In genomic region chr1:128278563-128278962, GRCm38 (mm10) we compare ENCODE assay signal across 14 mouse cellular contexts. TPM values are rescaled to one million over a fixed set of nuclear protein-coding genes. Genes with fewer than 3 reads are reported as not detected.
"Had no signal": no experiment of that assay in that cellular context is flagged by ENCODE, and none has a peak within 500 bp of the region (broad histone marks: within the 10 kb centered on the region; RNA-seq: fewer than 3 reads in every experiment).

No protein-coding gene starts in this region.

- H3K9me3 ChIP-seq: megakaryocyte, embryonic 14.5 days; midbrain, embryonic 12.5 days; midbrain, embryonic 15.5 days had no signal

- DNase-seq: lung, adult 18-20 months; lung, embryonic 14.5 days; lung, postnatal 10 days; right cerebral cortex, postnatal 14 days; spleen, adult 18-20 months; thymus, adult 18-20 months; thymus, postnatal 14 days; thymus, postnatal 36 days had no signal

- H3K4me1 ChIP-seq: midbrain, embryonic 12.5 days; midbrain, embryonic 15.5 days; neural tube, embryonic 12.5 days had no signal

- H3K9ac ChIP-seq: liver, embryonic 14.5 days; lung, embryonic 14.5 days; midbrain, embryonic 12.5 days; midbrain, embryonic 15.5 days; neural tube, embryonic 12.5 days had no signal

- H3K4me3 ChIP-seq: megakaryocyte, embryonic 14.5 days; midbrain, embryonic 12.5 days; midbrain, embryonic 15.5 days; neural tube, embryonic 12.5 days had no signal

- ATAC-seq: midbrain, embryonic 15.5 days had no signal

- H3K27me3 ChIP-seq: megakaryocyte, embryonic 14.5 days; midbrain, embryonic 12.5 days; midbrain, embryonic 15.5 days; neural tube, embryonic 12.5 days had no signal

- H3K27ac ChIP-seq: liver, embryonic 14.5 days; macrophage; midbrain, embryonic 12.5 days; midbrain, embryonic 15.5 days; neural tube, embryonic 12.5 days had no signal

- H3K4me2 ChIP-seq: lung, embryonic 14.5 days; midbrain, embryonic 12.5 days; midbrain, embryonic 15.5 days; neural tube, embryonic 12.5 days had no signal

RNA-seq across cellular contexts. Expression of gene Lct, which starts 49.6 kb away (rescaled TPM):
- polyA plus RNA-seq: macrophage had no signal
